Mouse (Mus musculus) neural tube, embryonic 14.5 days (tissue): ENCODE data around the gene Fam219a. TPM values are rescaled to one million over a fixed set of nuclear protein-coding genes. Genes with fewer than 3 reads are reported as not detected.
A peak's percentile ranks its signal among the peaks of the same experiment; 100 is the strongest.

Experiments used
- ATAC-seq: fragments of 200-750 bp; cut with Nextera tagmentation; 2 replicates; pipeline ENCODE4 v1.8.0; 2017; ENCODE audit warnings: low read depth, mild to moderate bottlenecking, moderate TSS enrichment, moderate library complexity
- H3K27ac ChIP-seq: fragments of 300-500 bp; sonication (generic); 2 replicates; pipeline ENCODE4 v1.5.1; 2014; ENCODE audit warnings: low read depth, mild to moderate bottlenecking, control low read depth, low read length, moderate library complexity, mixed read lengths
- H3K27me3 ChIP-seq: fragments of 300-500 bp; sonication (generic); 2 replicates; pipeline ENCODE4 v1.6.1; 2014; ENCODE audit warnings: low read length; ENCODE audit not compliant: control insufficient read depth, insufficient read depth
- H3K36me3 ChIP-seq: fragments of 300-500 bp; sonication (generic); 2 replicates; pipeline ENCODE4 v1.6.1; 2014; ENCODE audit warnings: low read length, mixed read lengths; ENCODE audit not compliant: control insufficient read depth, insufficient read depth
- H3K4me1 ChIP-seq: fragments of 300-500 bp; sonication (generic); 2 replicates; pipeline ENCODE4 v1.6.1; 2014; ENCODE audit warnings: low read length; ENCODE audit not compliant: control insufficient read depth, insufficient read depth
- H3K4me2 ChIP-seq: fragments of 300-500 bp; sonication (generic); 2 replicates; pipeline ENCODE4 v1.6.1; 2014; ENCODE audit warnings: mild to moderate bottlenecking, low read depth, low read length, control low read depth
- H3K4me3 ChIP-seq: fragments of 300-500 bp; sonication (generic); 2 replicates; pipeline ENCODE4 v1.5.1; 2014; ENCODE audit warnings: low read depth, low read length, control low read depth, mixed read lengths
- H3K9ac ChIP-seq: fragments of 300-500 bp; sonication (generic); replicated peaks from 2 replicates; pipeline ENCODE4 v1.6.1; 2014; ENCODE audit warnings: low read depth, mild to moderate bottlenecking, control low read depth, low read length, mixed read lengths
- H3K9me3 ChIP-seq: fragments of 300-500 bp; sonication (generic); 2 replicates; pipeline ENCODE4 v1.6.1; 2016; ENCODE audit warnings: low read length; ENCODE audit not compliant: control insufficient read depth
- WGBS: fragments of 180-500 bp; shearing (Covaris S2); extraction: QIAGEN DNeasy Blood & Tissue Kit; methylation state at CpG from one replicate; pipeline ENCODE4 v1.1.7; 2014; 5-methylcytosine and 5-hydroxymethylcytosine counted together
- polyA plus RNA-seq: library from polyadenylated mRNA; unstranded; fragments of >200 nt; fragmentation: Nextera tagmentation; extraction: Ambion mirVana; gene quantifications from 2 replicates; pipeline ENCODE4 v1.2.1, GENCODE M21; 2014

The Fam219a gene
- polyA plus RNA-seq, 1 experiment from 2014 or later = 23.5 TPM

DNA sequence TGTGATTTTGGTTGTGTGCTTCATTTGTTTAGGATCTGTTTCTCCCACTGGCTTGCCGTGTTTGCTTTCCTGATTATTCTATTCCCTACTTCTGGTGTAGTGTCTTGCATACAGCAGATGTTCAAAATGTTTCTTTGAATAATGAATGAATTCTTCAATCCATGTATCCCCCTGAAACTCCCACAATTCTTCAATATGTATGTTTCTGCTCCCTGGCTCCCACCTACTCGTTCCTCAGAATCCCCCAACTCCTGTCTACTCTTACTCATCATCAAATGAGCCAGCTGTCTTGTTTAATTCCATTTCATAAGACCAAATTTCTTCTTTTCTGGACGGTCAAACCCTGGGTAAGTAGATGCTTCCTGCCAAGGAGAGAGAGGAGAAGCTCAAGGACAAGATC is 12.2 kb downstream of the Fam219a start:
- H3K4me2 ChIP-seq = no peak overlapping the region
- peaks cover 10% of the 10 kb centered on the region; the same call in 1 of the 2 replicates for H3K4me1 ChIP-seq
- 66% methylated on average over 3 of the region's 3 CpGs for WGBS
- H3K9me3 ChIP-seq = no peaks in the 10 kb centered on the region
- no peak overlapping the region for H3K4me3 ChIP-seq
- no peak overlapping the region for H3K9ac ChIP-seq
- H3K27me3 ChIP-seq = no peaks in the 10 kb centered on the region
- ATAC-seq = no peak
- no peaks in the 10 kb centered on the region for H3K36me3 ChIP-seq
- no peak overlapping the region for H3K27ac ChIP-seq

DNA sequence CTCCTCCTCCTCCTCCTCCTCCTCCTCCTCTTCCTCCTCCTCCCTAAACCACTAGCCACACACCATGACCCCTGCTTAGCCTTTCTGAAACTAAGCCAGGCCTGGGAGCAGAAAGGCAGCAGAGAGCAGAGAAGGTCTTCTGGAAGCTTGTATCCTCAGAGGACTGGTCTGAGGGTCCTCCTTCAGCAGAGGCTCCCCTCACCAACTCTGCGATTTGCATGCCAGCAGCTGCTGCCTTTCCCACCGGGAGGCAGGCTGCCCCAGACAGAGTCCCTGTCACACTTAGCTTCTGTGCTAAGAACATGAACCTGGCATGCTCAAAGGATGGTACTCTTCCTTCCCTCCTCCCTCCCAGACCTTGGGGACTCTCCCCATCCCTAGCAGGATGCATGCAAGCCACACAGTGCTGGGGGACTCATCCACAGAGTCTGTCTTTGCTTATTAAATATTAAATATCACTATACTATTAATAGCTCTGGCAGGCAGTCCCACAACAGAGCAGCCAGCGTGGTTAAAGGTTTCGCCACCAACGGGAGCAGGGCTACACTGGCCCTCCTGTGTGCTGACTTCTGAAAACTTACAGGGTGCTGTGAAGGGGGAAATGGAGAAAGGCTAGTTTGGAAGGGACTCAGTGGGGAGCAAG is 12.9 kb downstream of the Fam219a start:
- Histone ChIP-seq H3K27me3 (no peaks in the 10 kb centered on the region), H3K27ac (no peak overlapping the region), H3K4me2 (no peak overlapping the region), H3K4me1 (peaks cover 10% of the 10 kb centered on the region; the same call in 1 of the 2 replicates), H3K9me3 (no peaks in the 10 kb centered on the region), H3K4me3 (no peak overlapping the region), H3K9ac (no peak overlapping the region), H3K36me3 (no peaks in the 10 kb centered on the region)
- WGBS = 41% methylated on average over 5 of the region's 5 CpGs
- peak; percentile 42; the same call in 1 of the 2 replicates for ATAC-seq

DNA sequence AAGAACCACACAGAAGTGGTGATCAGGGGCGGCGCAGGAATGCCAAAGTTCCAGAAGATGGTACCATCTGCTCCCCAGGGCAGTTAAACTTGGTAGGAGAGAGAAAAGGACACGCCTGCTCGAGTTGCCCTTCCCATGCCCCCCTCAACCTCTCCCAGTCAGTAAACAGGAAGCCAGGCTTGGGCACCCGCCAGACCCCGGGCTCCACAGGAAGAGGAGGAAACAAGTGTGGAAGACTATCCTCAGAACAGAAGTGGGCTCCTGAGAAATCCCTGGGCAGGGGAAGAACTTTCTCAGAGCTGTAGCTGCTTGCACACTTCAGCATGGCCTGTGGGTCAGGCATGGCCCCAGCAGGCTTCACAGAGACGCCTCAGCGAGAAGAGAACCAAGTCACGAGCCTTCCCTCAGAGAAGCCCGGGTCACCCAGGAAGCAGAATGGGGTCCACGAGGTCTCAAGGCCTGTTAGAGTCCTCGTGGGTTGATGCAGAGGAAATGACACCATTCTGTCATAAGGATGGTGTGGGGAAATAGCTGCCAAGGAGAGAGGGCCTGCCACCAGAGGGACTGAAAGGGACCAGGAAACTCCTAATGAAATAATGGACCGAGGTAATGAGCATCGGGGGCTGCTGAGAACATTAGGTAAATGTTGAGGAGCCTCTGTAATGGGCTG is 14.2 kb downstream of the Fam219a start:
- ATAC-seq = 0 out of 2 replicates have a peak, but pooled peaks have one; percentile 8

DNA sequence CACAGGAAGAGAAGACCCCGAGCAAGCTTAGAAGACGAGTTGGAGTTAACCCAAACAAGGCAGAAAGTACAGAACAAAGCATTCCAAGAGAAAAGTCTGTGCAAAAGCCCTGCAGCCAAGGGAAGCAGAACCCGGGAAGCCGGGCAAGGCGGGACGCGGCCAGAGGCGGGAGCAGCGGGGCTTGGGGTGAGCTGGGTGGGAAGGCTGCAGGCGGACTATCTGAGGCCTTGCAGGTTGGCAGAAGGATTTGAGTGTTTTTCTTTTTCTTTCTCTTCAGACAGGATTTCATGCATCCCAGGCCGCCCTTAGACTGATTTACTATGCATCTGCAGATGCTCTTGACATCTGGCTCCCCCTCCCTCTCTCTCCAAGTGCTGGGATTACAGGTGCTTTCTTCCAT is 16.2 kb downstream of the Fam219a start:
- Histone ChIP-seq H3K9me3 (no peaks in the 10 kb centered on the region), H3K27ac (no peak overlapping the region), H3K9ac (no peak overlapping the region), H3K4me3 (no peak overlapping the region), H3K27me3 (no peaks in the 10 kb centered on the region), H3K4me1 (peaks cover 10% of the 10 kb centered on the region; the same call in 1 of the 2 replicates), H3K36me3 (no peaks in the 10 kb centered on the region), H3K4me2 (no peak overlapping the region)
- no peak for ATAC-seq
- 76% methylated on average over 11 of the region's 11 CpGs for WGBS

More for the DNA sequence above, 14.2 kb downstream of the Fam219a start:
- Histone ChIP-seq H3K9me3 (no peaks in the 10 kb centered on the region), H3K27me3 (no peaks in the 10 kb centered on the region), H3K4me2 (no peak overlapping the region), H3K4me3 (no peak overlapping the region), H3K27ac (no peak overlapping the region), H3K9ac (0 out of 2 replicates have a peak overlapping the region, but pooled peaks have one; percentile 16), H3K36me3 (no peaks in the 10 kb centered on the region), H3K4me1 (peaks cover 10% of the 10 kb centered on the region; the same call in 1 of the 2 replicates)
- WGBS = 69% methylated on average over 14 of the region's 14 CpGs

DNA sequence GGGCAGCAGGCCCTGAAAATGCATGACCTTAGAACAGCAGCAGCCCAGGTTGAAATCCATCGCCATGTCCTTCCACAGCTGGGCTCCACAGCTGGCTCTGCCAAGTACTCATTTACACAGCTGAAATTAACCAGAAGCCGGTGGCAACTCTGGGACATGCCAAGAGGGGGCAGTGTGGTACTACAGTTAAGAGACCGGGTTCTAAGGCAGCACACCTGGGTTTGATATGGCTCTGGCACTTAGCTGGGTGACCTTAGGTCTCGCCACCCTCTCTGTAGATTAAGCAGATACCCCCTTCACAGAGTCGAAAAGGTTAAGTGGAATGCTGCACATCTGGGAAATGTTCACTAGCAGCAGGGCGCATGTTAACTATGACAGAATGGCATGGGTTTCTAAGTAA is 16.8 kb downstream of the Fam219a start:
- H3K4me2 ChIP-seq = no peak overlapping the region
- H3K9me3 ChIP-seq = no peaks in the 10 kb centered on the region
- 34% methylated on average over 6 of the region's 6 CpGs for WGBS
- H3K4me1 ChIP-seq = peaks cover 10% of the 10 kb centered on the region; the same call in 1 of the 2 replicates
- peak; percentile 35; the same call in 1 of the 2 replicates for ATAC-seq
- H3K36me3 ChIP-seq = no peaks in the 10 kb centered on the region
- no peaks in the 10 kb centered on the region for H3K27me3 ChIP-seq
- no peak overlapping the region for H3K27ac ChIP-seq
- H3K9ac ChIP-seq = no peak overlapping the region
- no peak overlapping the region for H3K4me3 ChIP-seq

DNA sequence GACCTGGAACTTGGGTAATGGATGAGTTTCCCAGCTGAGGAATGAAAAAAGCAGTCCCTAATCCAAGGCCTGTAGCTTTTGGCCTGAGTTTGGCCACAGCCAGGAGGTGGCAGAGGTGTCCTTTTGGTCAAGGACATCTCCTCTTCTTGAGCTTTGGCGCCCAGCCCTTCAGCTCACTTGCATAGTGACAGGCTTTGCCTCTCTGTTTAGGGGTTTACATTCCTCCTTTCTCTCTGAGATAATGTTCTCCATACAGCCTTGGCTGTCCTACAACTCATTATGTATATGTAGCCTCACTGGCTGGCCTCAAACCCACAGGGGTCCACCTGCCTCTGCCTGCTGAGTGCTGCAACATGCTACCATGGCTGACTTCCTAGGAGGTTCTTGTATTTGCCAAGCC is 22.3 kb downstream of the Fam219a start:
- Histone ChIP-seq H3K9ac (no peak overlapping the region), H3K27me3 (no peaks in the 10 kb centered on the region), H3K9me3 (no peaks in the 10 kb centered on the region), H3K36me3 (no peaks in the 10 kb centered on the region), H3K4me2 (no peak overlapping the region), H3K4me1 (peaks cover 16% of the 10 kb centered on the region), H3K27ac (no peak overlapping the region), H3K4me3 (no peak overlapping the region)
- no peak for ATAC-seq
- WGBS = 100% methylated on average over 1 of the region's 1 CpGs

DNA sequence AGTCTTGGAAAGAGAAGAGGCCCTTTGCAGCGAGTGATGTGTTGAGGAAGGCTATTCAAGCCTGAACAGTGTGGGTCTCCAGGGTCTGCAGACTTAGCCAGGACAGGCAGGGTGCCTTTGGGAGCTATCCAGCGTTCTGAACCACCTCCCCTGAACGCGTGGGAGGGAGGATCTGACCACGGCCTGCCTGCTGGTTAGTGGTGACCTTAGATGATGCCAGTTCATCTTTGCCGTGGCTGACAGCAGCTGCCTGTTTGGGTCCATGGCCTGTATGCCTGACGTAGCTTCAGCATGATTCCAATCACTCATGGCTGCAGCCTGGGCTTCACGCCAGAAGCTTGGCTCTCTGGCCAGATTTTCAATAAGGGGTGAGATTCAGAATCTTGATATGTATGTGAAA is 23.4 kb downstream of the Fam219a start:
- Histone ChIP-seq H3K4me2 (no peak overlapping the region), H3K27me3 (no peaks in the 10 kb centered on the region), H3K27ac (no peak overlapping the region), H3K9ac (no peak overlapping the region), H3K36me3 (no peaks in the 10 kb centered on the region), H3K4me3 (no peak overlapping the region), H3K9me3 (no peaks in the 10 kb centered on the region), H3K4me1 (peaks cover 16% of the 10 kb centered on the region)
- WGBS = 16% methylated on average over 8 of the region's 8 CpGs
- peak; percentile 44; the same call in 1 of the 2 replicates for ATAC-seq

DNA sequence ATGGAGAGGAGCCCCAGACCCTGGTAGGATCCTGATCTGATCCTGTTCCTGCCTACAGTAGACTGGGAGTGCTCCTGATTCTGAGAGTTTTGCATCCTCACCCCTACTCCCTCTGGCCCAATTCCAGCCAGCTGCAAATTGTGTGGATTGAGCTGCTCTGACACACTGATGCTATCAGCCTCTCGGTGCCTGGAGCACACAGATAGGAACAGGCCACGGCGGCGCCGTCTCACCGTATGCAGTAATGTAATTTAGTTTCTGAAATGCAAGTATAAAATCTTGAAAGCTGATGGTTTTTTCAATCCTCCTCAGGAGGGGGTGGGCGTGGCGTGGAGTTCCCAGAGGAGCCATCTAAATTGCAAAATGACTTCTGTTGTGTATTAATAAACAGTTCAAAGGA is 27.2 kb downstream of the Fam219a start:
- H3K4me2 ChIP-seq = no peak overlapping the region
- no peak overlapping the region for H3K9ac ChIP-seq
- H3K36me3 ChIP-seq = no peaks in the 10 kb centered on the region
- H3K9me3 ChIP-seq = no peaks in the 10 kb centered on the region
- H3K27ac ChIP-seq = peak overlapping the region; percentile 40; the same call in 1 of the 2 replicates
- no peaks in the 10 kb centered on the region for H3K27me3 ChIP-seq
- no peak for ATAC-seq
- no peak overlapping the region for H3K4me3 ChIP-seq
- WGBS = 62% methylated on average over 8 of the region's 8 CpGs
- H3K4me1 ChIP-seq = peaks cover 14% of the 10 kb centered on the region

DNA sequence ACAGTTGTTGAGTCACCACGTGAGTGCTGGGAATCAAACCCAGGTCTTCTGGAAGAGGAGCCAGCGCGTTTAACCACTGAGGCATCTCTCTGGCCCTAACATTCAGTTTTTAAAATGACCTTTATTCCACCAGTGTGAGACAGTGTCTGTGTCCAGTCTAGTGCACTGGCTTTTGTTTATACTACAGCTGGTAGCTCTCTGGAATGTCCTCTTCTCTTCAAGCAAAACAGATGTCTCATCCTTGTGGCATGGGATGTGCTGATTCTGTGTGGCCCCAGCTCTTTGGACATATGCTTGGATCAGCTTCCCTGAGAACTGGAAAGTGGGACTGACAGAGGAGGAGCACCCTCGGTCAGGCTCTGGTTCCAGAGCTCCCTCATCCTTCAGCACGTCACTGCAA is 34.5 kb downstream of the Fam219a start:
- 70% methylated on average over 5 of the region's 5 CpGs for WGBS
- H3K4me1 ChIP-seq = no peaks in the 10 kb centered on the region
- H3K4me2 ChIP-seq = no peak overlapping the region
- H3K9me3 ChIP-seq = no peaks in the 10 kb centered on the region
- H3K4me3 ChIP-seq = no peak overlapping the region
- ATAC-seq = no peak
- H3K9ac ChIP-seq = no peak overlapping the region
- no peaks in the 10 kb centered on the region for H3K36me3 ChIP-seq
- H3K27ac ChIP-seq = no peak overlapping the region
- no peaks in the 10 kb centered on the region for H3K27me3 ChIP-seq
